Mouse (Mus musculus) cerebellum, adult 11 months (tissue): ENCODE data around the gene Slamf9.

Experiments
- DNase-seq: peaks from one replicate; pipeline ENCODE4 v3.0.0; 2022

The Slamf9 gene

GRCm38 (mm10) chr1:172515396-172515795 lies 40.2 kb downstream of the Slamf9 start:
- no peak for DNase-seq

GRCm38 (mm10) chr1:172518013-172518412 lies 42.9 kb downstream of the Slamf9 start:
- DNase-seq: no peak

- no peak for DNase-seq
Measured at GRCm38 (mm10) chr1:172519644-172520043, 44.5 kb downstream of the Slamf9 start.

DNA sequence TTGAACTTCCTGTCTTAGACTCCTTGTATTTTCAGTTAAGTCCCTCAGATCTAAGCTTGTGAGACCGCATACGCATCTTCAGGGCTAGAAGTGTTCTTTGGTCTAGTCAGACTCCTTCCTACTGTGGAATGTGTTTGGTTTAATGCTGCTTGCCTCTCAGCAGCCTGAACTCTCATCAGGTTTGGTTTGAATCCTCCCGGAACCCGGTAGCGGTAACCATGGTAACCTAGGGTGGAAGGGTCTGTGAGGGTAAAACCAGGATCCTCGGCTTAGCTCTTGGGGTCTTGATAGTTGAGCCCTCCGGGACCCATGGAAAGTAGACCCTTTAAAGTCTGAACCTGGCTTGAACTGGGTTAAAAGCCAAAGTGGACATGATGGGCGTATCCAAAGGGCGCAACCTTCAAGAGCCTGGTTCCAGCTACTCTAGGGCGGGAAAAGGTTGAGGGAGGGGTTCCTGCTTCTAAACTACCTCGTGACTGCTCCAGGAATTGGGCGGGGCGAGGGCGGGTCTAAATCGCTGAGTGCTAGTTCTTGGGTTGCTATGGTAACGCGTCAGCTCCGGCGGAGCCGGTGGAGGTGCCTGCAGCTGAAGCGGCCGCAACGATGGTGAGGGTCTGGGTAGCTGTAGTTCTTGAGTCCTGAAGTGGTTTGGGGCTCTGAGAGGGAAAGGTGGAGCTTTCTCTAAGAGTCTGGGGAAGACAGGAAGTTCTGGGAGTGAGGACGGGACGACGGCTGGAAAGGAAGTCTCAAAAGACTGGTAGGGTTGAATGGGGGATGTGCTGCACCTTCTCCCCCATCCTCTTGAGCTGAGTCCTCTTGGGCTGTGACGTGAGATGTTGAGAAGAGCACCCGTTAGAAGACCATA lies 45.6 kb downstream of the Slamf9 start, which contains the start of gene Cfap45:
TSS of gene Cfap45 (plus strand) at position 226 of the 865 bp plus-strand sequence.
- no peak for DNase-seq

DNA sequence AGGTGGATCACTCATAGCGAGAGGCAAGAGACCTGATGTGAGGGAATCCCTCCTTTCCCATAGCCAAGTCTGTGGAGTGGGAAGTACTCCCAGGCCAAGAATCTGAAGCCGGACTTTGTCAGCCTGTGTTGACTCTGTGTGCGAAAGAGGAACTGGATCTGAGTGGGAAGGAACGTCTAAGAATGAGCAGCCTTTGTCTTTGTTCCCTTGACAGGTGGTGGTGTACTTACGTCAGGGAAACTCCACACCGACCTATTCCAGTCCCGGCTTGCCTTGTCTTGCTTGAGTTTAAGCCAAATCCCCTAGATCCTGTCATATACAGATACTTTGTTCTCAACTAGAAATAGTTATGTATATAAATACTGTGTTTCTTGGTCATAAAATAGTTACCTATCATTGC lies 47.4 kb downstream of the Slamf9 start:
- DNase-seq: no peak

- DNase-seq: no peak
Measured at GRCm38 (mm10) chr1:172523699-172524101, 48.5 kb downstream of the Slamf9 start.

DNA sequence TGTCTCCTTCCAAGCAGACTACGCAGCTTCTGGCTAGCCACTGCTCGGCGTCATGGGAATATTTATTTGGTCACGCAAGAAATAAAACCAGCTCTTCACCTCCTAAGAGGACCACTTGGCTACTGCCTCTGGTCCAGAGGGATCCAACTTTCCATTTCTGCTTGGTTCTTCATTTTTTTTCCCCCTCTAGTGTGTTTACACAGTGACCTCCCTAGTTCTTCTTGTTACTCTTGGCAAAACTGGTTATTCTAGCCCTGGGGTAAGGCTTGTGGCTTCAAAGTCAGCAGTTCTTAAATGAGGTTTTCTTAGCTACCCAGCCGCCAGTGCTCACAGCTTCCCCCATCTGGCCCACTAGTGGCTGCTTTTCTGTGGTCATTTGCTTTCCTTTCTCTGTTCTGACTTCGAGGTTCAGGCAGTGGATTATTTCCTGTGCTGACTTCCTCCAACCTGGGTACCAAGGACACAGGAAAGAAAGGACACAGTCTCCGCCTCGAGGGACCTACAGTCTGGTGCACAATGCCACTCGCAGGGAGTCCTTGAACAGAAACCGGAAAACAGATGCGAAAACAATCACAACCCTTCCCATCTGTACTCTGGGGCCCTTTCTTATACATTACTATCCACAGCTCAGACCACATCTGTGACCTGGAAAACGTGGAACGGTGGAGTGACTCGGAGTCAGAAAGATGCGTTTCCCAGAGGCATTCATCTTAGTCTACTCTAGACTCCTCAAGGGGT lies 50.0 kb downstream of the Slamf9 start:
- DNase-seq: no peak

DNA sequence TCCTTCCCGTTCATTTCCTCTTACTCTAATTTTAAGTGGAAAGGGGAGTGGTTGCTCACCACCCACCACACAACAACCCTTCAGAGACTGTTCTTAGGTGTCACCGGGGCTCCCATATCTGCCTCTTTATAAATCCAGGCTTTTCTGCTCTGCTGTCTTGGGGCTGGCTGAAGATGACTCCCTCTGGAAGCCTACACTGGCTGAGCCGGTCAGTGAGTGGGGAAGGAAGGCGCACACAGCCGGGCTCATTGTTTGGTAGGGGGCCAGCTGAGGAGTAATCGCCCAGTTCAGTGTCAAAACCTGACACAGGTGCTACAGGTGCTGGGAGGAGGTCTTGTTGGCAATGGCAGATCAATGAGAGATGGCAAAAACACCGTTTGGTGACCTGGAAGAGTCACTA lies 50.8 kb downstream of the Slamf9 start:
- no peak for DNase-seq

GRCm38 (mm10) chr1:172526380-172527081 lies 51.4 kb downstream of the Slamf9 start:
- no peak for DNase-seq

GRCm38 (mm10) chr1:172527431-172527830 lies 52.3 kb downstream of the Slamf9 start:
- DNase-seq: no peak
